ENCODE assay signal across 11 mouse cellular contexts in the genomic region with DNA sequence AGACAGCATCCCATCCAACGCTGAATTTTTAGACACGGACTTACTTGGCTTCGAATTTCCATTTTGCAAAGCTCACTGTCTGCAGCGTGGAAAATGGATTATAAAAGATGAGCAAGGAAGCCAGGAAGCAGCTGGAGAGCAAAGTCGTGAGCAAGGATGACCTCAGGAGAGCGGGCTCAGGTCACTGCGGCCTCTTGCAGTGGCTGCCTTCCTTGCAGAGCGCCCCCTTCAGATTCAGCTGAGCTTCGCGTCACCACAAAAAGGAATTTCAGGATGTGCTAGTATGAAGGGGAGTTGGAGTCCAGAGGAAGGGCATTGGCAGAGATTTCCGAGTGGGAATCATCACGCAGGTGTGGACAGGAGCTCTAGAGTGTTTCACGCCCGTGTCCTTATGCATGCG. TPM values are rescaled to one million over a fixed set of nuclear protein-coding genes. Genes with fewer than 3 reads are reported as not detected.
DNase-seq lines count a peak whose midpoint lies in the region; ATAC-seq and TF ChIP-seq lines count a peak whose summit lies in the region.
"Had no signal": no experiment of that assay in that cellular context is flagged by ENCODE, and none has a peak within 500 bp of the region (broad histone marks: within the 10 kb centered on the region; RNA-seq: fewer than 3 reads in every experiment).

No protein-coding gene starts in this region.

- peak; percentile 23; the same call in 1 of the 2 replicates for TF ChIP-seq CTCF in cerebellum, adult 2 months (IDR thresholded peaks at IDR 0.05; ENCODE audit: borderline replicate concordance, insufficient read depth, low read depth, low read length)
- TF ChIP-seq CTCF in testis, adult 2 months (IDR thresholded peaks at IDR 0.05; ENCODE audit: control insufficient read depth, insufficient read depth, insufficient replicate concordance, low read depth, low read length), result peak; percentile 26; the same call in 1 of the 2 replicates

- no peak overlapping the region for H3K9ac ChIP-seq in kidney, embryonic 15.5 days
- H3K9ac ChIP-seq: embryonic facial prominence, embryonic 12.5 days had no signal

- H3K4me3 ChIP-seq in cerebellum, adult 2 months (replicated peaks; ENCODE audit: insufficient read depth, low read depth, low read length), result no peak overlapping the region
- no peak overlapping the region for H3K4me3 ChIP-seq in kidney, embryonic 15.5 days (replicated peaks)
- H3K4me3 ChIP-seq in testis, adult 2 months (ENCODE audit: control insufficient read depth, low read depth, low read length), result peak overlapping the region; percentile 24
- H3K4me3 ChIP-seq: embryonic facial prominence, embryonic 12.5 days had no signal

- H3K27ac ChIP-seq in cerebellum, adult 2 months (ENCODE audit: insufficient read depth, low read length), result no peak overlapping the region
- H3K27ac ChIP-seq in kidney, embryonic 15.5 days, result no peak overlapping the region
- no peak overlapping the region for H3K27ac ChIP-seq in testis, adult 2 months (ENCODE audit: control insufficient read depth, insufficient read depth, low read depth, low read length)
- H3K27ac ChIP-seq: embryonic facial prominence, embryonic 12.5 days had no signal

- no peak for TF ChIP-seq POLR2A in cerebellum, adult 2 months (IDR thresholded peaks at IDR 0.05; ENCODE audit: borderline replicate concordance, insufficient read depth, low read length)
- TF ChIP-seq POLR2A in testis, adult 2 months (IDR thresholded peaks at IDR 0.05; ENCODE audit: control insufficient read depth, low read depth, low read length), result no peak

- H3K9me3 ChIP-seq in kidney, embryonic 15.5 days (replicated peaks), result no peaks in the 10 kb centered on the region
- H3K9me3 ChIP-seq: embryonic facial prominence, embryonic 12.5 days had no signal

- no peaks in the 10 kb centered on the region for H3K36me3 ChIP-seq in kidney, embryonic 15.5 days
- H3K36me3 ChIP-seq in testis, adult 2 months (ENCODE audit: control insufficient read depth, insufficient read depth, low read length), result no peaks in the 10 kb centered on the region
- H3K36me3 ChIP-seq: embryonic facial prominence, embryonic 12.5 days had no signal

- WGBS in cerebellum, adult 2 months, result 17% methylated on average over 15 of the region's 15 CpGs
- WGBS in kidney, embryonic 15.5 days, result 32% methylated on average over 15 of the region's 15 CpGs

- no peak overlapping the region for H3K4me2 ChIP-seq in kidney, embryonic 15.5 days
- H3K4me2 ChIP-seq: embryonic facial prominence, embryonic 12.5 days had no signal

- DNase-seq in cerebellum, adult 2 months, result no peak
- DNase-seq in cerebellum, adult 8-10 months, result no peak
- peak; percentile 54 for DNase-seq in kidney, postnatal 10 days
- DNase-seq in testis, postnatal 14 days (ENCODE audit: low spot score), result no peak
- no peak for DNase-seq in c-Kit-positive CD71-positive TER-119-positive erythroid progenitor cells, embryonic 14.5 days (ENCODE audit: low spot score)
- DNase-seq: right cerebral cortex, postnatal 25 days had no signal

- H3K4me1 ChIP-seq in cerebellum, adult 2 months (ENCODE audit: control insufficient read depth, insufficient read depth, low read length), result no peaks in the 10 kb centered on the region
- peaks cover 4% of the 10 kb centered on the region for H3K4me1 ChIP-seq in kidney, embryonic 15.5 days
- H3K4me1 ChIP-seq in testis, adult 2 months (ENCODE audit: control insufficient read depth, insufficient read depth, low read length), result peaks cover 2% of the 10 kb centered on the region
- H3K4me1 ChIP-seq: embryonic facial prominence, embryonic 12.5 days had no signal

- ATAC-seq in kidney, embryonic 15.5 days (replicated peaks; ENCODE audit: low FRiP score), result no peak
- no peak for ATAC-seq in activated CD4-positive, CD25-positive, alpha-beta regulatory T cell, adult 4 months
- ATAC-seq: inflammation-experienced regulatory T-cells, adult 6 months had no signal

- no peaks in the 10 kb centered on the region for H3K27me3 ChIP-seq in cerebellum, adult 2 months (ENCODE audit: control insufficient read depth, insufficient read depth, low read length)
- H3K27me3 ChIP-seq in kidney, embryonic 15.5 days, result no peaks in the 10 kb centered on the region
- H3K27me3 ChIP-seq in testis, adult 2 months (ENCODE audit: control insufficient read depth, insufficient read depth, low read length), result no peaks in the 10 kb centered on the region
- H3K27me3 ChIP-seq: embryonic facial prominence, embryonic 12.5 days had no signal

RNA-seq across cellular contexts. Expression of gene Bola1, which starts 10.3 kb away (rescaled TPM):
- 47.0 and 47.8 TPM in 2 replicates for polyA plus RNA-seq in cerebellum, adult 2 months (2012; rRNA removed)
- 55.2 and 59.4 TPM in 2 replicates for polyA plus RNA-seq in kidney, embryonic 15.5 days (2015; fragmentation: Nextera tagmentation; extraction: Ambion mirVana)
- 38.3 and 47.3 TPM in 2 replicates for polyA plus RNA-seq in testis, adult 2 months (2012; rRNA removed)
- 10 to 100 TPM; 31.4 to 31.8 TPM for polyA plus RNA-seq in activated CD4-positive, CD25-positive, alpha-beta regulatory T cell, adult 4 months (2017; shearing (Covaris generic))

RNA-seq across cellular contexts. Expression of gene Hist2h2ab, which starts 10.4 kb away (rescaled TPM):
- polyA plus RNA-seq in cerebellum, adult 2 months (2012; rRNA removed), result 2.0 and 3.5 TPM in 2 replicates
- polyA plus RNA-seq in kidney, embryonic 15.5 days (2015; fragmentation: Nextera tagmentation; extraction: Ambion mirVana), result 0.86 and 0.90 TPM in 2 replicates
- polyA plus RNA-seq in testis, adult 2 months (2012; rRNA removed), result 3.7 and 3.9 TPM in 2 replicates
- polyA plus RNA-seq in activated CD4-positive, CD25-positive, alpha-beta regulatory T cell, adult 4 months (2017; shearing (Covaris generic)), result 1 to 10 TPM in 1 of 2 experiments, not detected in 1; 1.3 TPM

RNA-seq across cellular contexts. Expression of gene Hist2h2ac, which starts 11.4 kb away (rescaled TPM):
- polyA plus RNA-seq in cerebellum, adult 2 months (2012; rRNA removed), result 2.2 and 4.8 TPM in 2 replicates
- 10.8 and 11.3 TPM in 2 replicates for polyA plus RNA-seq in kidney, embryonic 15.5 days (2015; fragmentation: Nextera tagmentation; extraction: Ambion mirVana)
- polyA plus RNA-seq in testis, adult 2 months (2012; rRNA removed), result 7.3 and 9.4 TPM in 2 replicates
- 10 to 100 TPM in 1 of 2 experiments, 1 to 10 TPM in 1; 5.3 to 11.8 TPM for polyA plus RNA-seq in activated CD4-positive, CD25-positive, alpha-beta regulatory T cell, adult 4 months (2017; shearing (Covaris generic))

RNA-seq across cellular contexts. Expression of gene Hist2h2be, which starts 11.7 kb away (rescaled TPM):
- 8.0 and 9.3 TPM in 2 replicates for polyA plus RNA-seq in cerebellum, adult 2 months (2012; rRNA removed)
- 12.2 and 12.6 TPM in 2 replicates for polyA plus RNA-seq in kidney, embryonic 15.5 days (2015; fragmentation: Nextera tagmentation; extraction: Ambion mirVana)
- 11.3 and 13.0 TPM in 2 replicates for polyA plus RNA-seq in testis, adult 2 months (2012; rRNA removed)
- polyA plus RNA-seq in activated CD4-positive, CD25-positive, alpha-beta regulatory T cell, adult 4 months (2017; shearing (Covaris generic)), result 1 to 10 TPM; 1.5 to 3.3 TPM

RNA-seq across cellular contexts. Expression of gene Sv2a, which starts 28.3 kb away (rescaled TPM):
- polyA plus RNA-seq in cerebellum, adult 2 months (2012; rRNA removed), result 399 and 405 TPM in 2 replicates
- 3.0 and 4.9 TPM in 2 replicates for polyA plus RNA-seq in kidney, embryonic 15.5 days (2015; fragmentation: Nextera tagmentation; extraction: Ambion mirVana)
- 0.54 and 1.7 TPM in 2 replicates for polyA plus RNA-seq in testis, adult 2 months (2012; rRNA removed)
- 1 to 10 TPM in 1 of 2 experiments, under 1 TPM in 1; 0.83 to 1.9 TPM for polyA plus RNA-seq in activated CD4-positive, CD25-positive, alpha-beta regulatory T cell, adult 4 months (2017; shearing (Covaris generic))
